Mouse (Mus musculus) 3T3-L1 (cell line): ENCODE measurements around the gene Sycp2.
"Not testable (repeated sequence)": the region's sequence is repeated elsewhere in the genome, so short reads cannot be mapped to it uniquely, and the experiment has no call there.

Experiments used
- DNase-seq: peaks from one replicate; pipeline ENCODE4 v3.0.0-alpha.2; 2015; ENCODE audit warnings: low read depth, low spot score

Sycp2 gene

GRCm38 (mm10) chr2:178413481-178414260 is 6.2 kb upstream of the Sycp2 start:
- no peak for DNase-seq

GRCm38 (mm10) chr2:178413081-178413480 is 5.6 kb upstream of the Sycp2 start:
- DNase-seq: no peak

- DNase-seq: peak; percentile 70
These were observed 5.1 kb upstream of the Sycp2 start for GRCm38 (mm10) chr2:178412598-178412997.

- no peak for DNase-seq
These were observed 2.8 kb upstream of the Sycp2 start for GRCm38 (mm10) chr2:178410286-178410685.

GRCm38 (mm10) chr2:178409024-178409423 is 1.5 kb upstream of the Sycp2 start:
- DNase-seq: no peak

GRCm38 (mm10) chr2:178342597-178342996 is 64.9 kb downstream of the Sycp2 start:
- no peak for DNase-seq

- DNase-seq: not testable (repeated sequence)
These were observed 65.4 kb downstream of the Sycp2 start for GRCm38 (mm10) chr2:178342105-178342504.

GRCm38 (mm10) chr2:178339044-178339443 is 68.4 kb downstream of the Sycp2 start:
- DNase-seq: peak; percentile 27

- DNase-seq: peak; percentile 58
These were observed 69.6 kb downstream of the Sycp2 start for GRCm38 (mm10) chr2:178337878-178338277.

- DNase-seq: peak; percentile 57
These were observed 77.5 kb downstream of the Sycp2 start for GRCm38 (mm10) chr2:178329986-178330385.

- no peak for DNase-seq
These were observed 77.9 kb downstream of the Sycp2 start for GRCm38 (mm10) chr2:178329551-178329950.

GRCm38 (mm10) chr2:178327466-178328040 is 79.9 kb downstream of the Sycp2 start:
- DNase-seq: peak; percentile 42

GRCm38 (mm10) chr2:178326750-178327465 is 80.6 kb downstream of the Sycp2 start:
- DNase-seq: no peak

- no peak for DNase-seq
These were observed 81.4 kb downstream of the Sycp2 start for GRCm38 (mm10) chr2:178326067-178326466.

GRCm38 (mm10) chr2:178324818-178325217 is 82.7 kb downstream of the Sycp2 start:
- DNase-seq: no peak

GRCm38 (mm10) chr2:178324410-178324809 is 83.1 kb downstream of the Sycp2 start:
- DNase-seq: no peak

GRCm38 (mm10) chr2:178321271-178321670 is 86.2 kb downstream of the Sycp2 start:
- DNase-seq: no peak

- DNase-seq: no peak
These were observed 87.7 kb downstream of the Sycp2 start for GRCm38 (mm10) chr2:178319766-178320165.

- no peak for DNase-seq
These were observed 91.2 kb downstream of the Sycp2 start for GRCm38 (mm10) chr2:178316281-178316680.

- DNase-seq: no peak
These were observed 93.9 kb downstream of the Sycp2 start for GRCm38 (mm10) chr2:178313539-178313938.

- no peak for DNase-seq
These were observed 102.8 kb downstream of the Sycp2 start for GRCm38 (mm10) chr2:178304669-178305068.

GRCm38 (mm10) chr2:178304188-178304529 is 103.3 kb downstream of the Sycp2 start:
- no peak for DNase-seq
